Mouse (Mus musculus) forebrain, embryonic 12.5 days (tissue): Measurements from ENCODE around the gene Olfr55. TPM values are rescaled to one million over a fixed set of nuclear protein-coding genes. Genes with fewer than 3 reads are reported as not detected.
"Not testable (repeated sequence)": the region's sequence is repeated elsewhere in the genome, so short reads cannot be mapped to it uniquely, and the experiment has no call there.

Source experiments
- ATAC-seq: fragments of 200-750 bp; cut with Nextera tagmentation; 2 replicates; pipeline ENCODE4 v1.8.0; 2017; ENCODE audit warnings: moderate TSS enrichment; ENCODE audit not compliant: low FRiP score
- H3K27ac ChIP-seq: fragments of 300-500 bp; sonication (generic); 2 replicates; pipeline ENCODE4 v1.5.1; 2016; ENCODE audit warnings: mild to moderate bottlenecking
- H3K27me3 ChIP-seq: fragments of 300-500 bp; sonication (generic); 2 replicates; pipeline ENCODE4 v1.6.1; 2016; ENCODE audit warnings: mild to moderate bottlenecking
- H3K36me3 ChIP-seq: fragments of 300-500 bp; sonication (generic); replicated peaks from 2 replicates; pipeline ENCODE4 v1.6.1; 2016; ENCODE audit warnings: mild to moderate bottlenecking
- H3K4me1 ChIP-seq: fragments of 300-500 bp; sonication (generic); 2 replicates; pipeline ENCODE4 v1.6.1; 2016
- H3K4me2 ChIP-seq: fragments of 300-500 bp; sonication (generic); 2 replicates; pipeline ENCODE4 v1.6.1; 2016; ENCODE audit warnings: mild to moderate bottlenecking, moderate library complexity
- H3K4me3 ChIP-seq: fragments of 300-500 bp; sonication (generic); replicated peaks from 2 replicates; pipeline ENCODE4 v1.5.1; 2016; ENCODE audit warnings: mild to moderate bottlenecking
- H3K9ac ChIP-seq: fragments of 300-500 bp; sonication (generic); 2 replicates; pipeline ENCODE4 v1.6.1; 2016; ENCODE audit warnings: mild to moderate bottlenecking
- H3K9me3 ChIP-seq: fragments of 300-500 bp; sonication (generic); 2 replicates; pipeline ENCODE4 v1.6.1; 2016
- WGBS: fragments of 180-500 bp; shearing (Covaris S2); methylation state at CpG from one replicate; pipeline ENCODE4 v1.1.7; 2016; 5-methylcytosine and 5-hydroxymethylcytosine counted together
- polyA plus RNA-seq: library from polyadenylated mRNA; unstranded; fragments of >200 nt; fragmentation: Nextera tagmentation; extraction: Ambion mirVana; gene quantifications from 2 replicates; pipeline ENCODE4 v1.2.1, GENCODE M21; 2016

Olfr55 gene
- not detected in 2 replicates for polyA plus RNA-seq

GRCm38 (mm10) chr17:33168147-33168546, at the start of gene Olfr55:
Gene Olfr55 (plus strand): TSS chr17:33168447.
- not testable (repeated sequence) for H3K36me3 ChIP-seq, H3K27ac ChIP-seq, H3K4me1 ChIP-seq, H3K27me3 ChIP-seq, H3K9me3 ChIP-seq, H3K9ac ChIP-seq, H3K4me3 ChIP-seq, ATAC-seq, H3K4me2 ChIP-seq
- WGBS, result 76% methylated on average over 1 of the region's 1 CpGs

GRCm38 (mm10) chr17:33124546-33124945, 43.7 kb upstream of the Olfr55 start:
- Histone ChIP-seq H3K4me1 (no peaks in the 10 kb centered on the region), H3K9me3 (no peaks in the 10 kb centered on the region), H3K4me2 (no peak overlapping the region), H3K9ac (no peak overlapping the region), H3K36me3 (no peaks in the 10 kb centered on the region), H3K27me3 (no peaks in the 10 kb centered on the region), H3K4me3 (no peak overlapping the region), H3K27ac (no peak overlapping the region)
- no peak for ATAC-seq

GRCm38 (mm10) chr17:33126257-33126656, 42.0 kb upstream of the Olfr55 start:
- Histone ChIP-seq H3K27me3 (no peaks in the 10 kb centered on the region), H3K36me3 (no peaks in the 10 kb centered on the region), H3K9me3 (no peaks in the 10 kb centered on the region), H3K9ac (no peak overlapping the region), H3K4me2 (no peak overlapping the region), H3K4me1 (no peaks in the 10 kb centered on the region), H3K4me3 (no peak overlapping the region), H3K27ac (no peak overlapping the region)
- no peak for ATAC-seq
- WGBS, result 62% methylated on average over 2 of the region's 2 CpGs

GRCm38 (mm10) chr17:33139261-33139820, 28.9 kb upstream of the Olfr55 start, which contains the start of gene Morc2b:
Gene Morc2b (minus strand): TSS chr17:33139683.
- Histone ChIP-seq H3K4me3 (no peak within 1 kb of the TSS), H3K9ac (no peak within 1 kb of the TSS), H3K9me3 (0 out of 2 replicates have a peak, but pooled peaks cover 9% of the 10 kb centered on the region), H3K4me2 (no peak within 1 kb of the TSS), H3K27ac (no peak within 1 kb of the TSS), H3K4me1 (no peaks in the 10 kb centered on the region), H3K36me3 (no peaks in the 10 kb centered on the region), H3K27me3 (no peaks in the 10 kb centered on the region)
- 75% methylated on average over 18 of the region's 18 CpGs for WGBS
- no peak for ATAC-seq

- H3K9me3 ChIP-seq, H3K27ac ChIP-seq, H3K9ac ChIP-seq, ATAC-seq, H3K27me3 ChIP-seq, H3K4me1 ChIP-seq, H3K4me3 ChIP-seq, H3K4me2 ChIP-seq, H3K36me3 ChIP-seq: not testable (repeated sequence)
- WGBS, result no CpG with 5 or more reads among the region's 2 CpGs
Measured at GRCm38 (mm10) chr17:33191002-33191401, 22.8 kb downstream of the Olfr55 start, which contains the start of gene Olfr239. Gene Olfr239 (plus strand): TSS chr17:33191302.

GRCm38 (mm10) chr17:33221590-33221989, 53.3 kb downstream of the Olfr55 start, which contains the start of gene Olfr1564:
Gene Olfr1564 (minus strand): TSS chr17:33221690.
- H3K9me3 ChIP-seq, result peaks cover 9% of the 10 kb centered on the region
- no peak within 1 kb of the TSS for H3K4me2 ChIP-seq
- H3K4me1 ChIP-seq, result no peaks in the 10 kb centered on the region
- H3K27me3 ChIP-seq, result no peaks in the 10 kb centered on the region
- H3K9ac ChIP-seq, result no peak within 1 kb of the TSS
- no peak within 1 kb of the TSS for H3K4me3 ChIP-seq
- no peak for ATAC-seq
- 83% methylated on average over 2 of the region's 2 CpGs for WGBS
- no peaks in the 10 kb centered on the region for H3K36me3 ChIP-seq
- H3K27ac ChIP-seq, result no peak within 1 kb of the TSS

Other genes starting within 250 kb of the Olfr55 start
- gene Cyp4f13, start 221.0 kb upstream of the Olfr55 start, polyA plus RNA-seq, result 4.3 and 7.0 TPM in 2 replicates
- gene Zfp472, start 202.6 kb upstream of the Olfr55 start, polyA plus RNA-seq, result 11.2 and 11.3 TPM in 2 replicates
- 16.6 and 18.2 TPM in 2 replicates for gene Zfp952, start 175.3 kb upstream of the Olfr55 start, polyA plus RNA-seq
- 21.7 and 23.6 TPM in 2 replicates for gene Zfp763, start 135.0 kb upstream of the Olfr55 start, polyA plus RNA-seq
- gene 4921501E09Rik, start 100.4 kb upstream of the Olfr55 start, polyA plus RNA-seq, result not detected in 2 replicates
- gene Zfp563, start 79.1 kb upstream of the Olfr55 start, polyA plus RNA-seq, result 12.2 and 12.5 TPM in 2 replicates
- gene Morc2b, start 28.8 kb upstream of the Olfr55 start, polyA plus RNA-seq, result 0.10 TPM in 1 of 2 replicates, not detected in the other
- not detected in 2 replicates for gene Olfr239, start 22.9 kb downstream of the Olfr55 start, polyA plus RNA-seq
- not detected in 2 replicates for gene Olfr1564, start 53.2 kb downstream of the Olfr55 start, polyA plus RNA-seq
- gene Zfp955a, start 86.7 kb downstream of the Olfr55 start, polyA plus RNA-seq, result 20.4 and 21.0 TPM in 2 replicates
- 0.03 and 0.05 TPM in 2 replicates for gene Olfr63, start 96.2 kb downstream of the Olfr55 start, polyA plus RNA-seq
- gene Zfp955b, start 121.1 kb downstream of the Olfr55 start, polyA plus RNA-seq, result 13.6 and 13.7 TPM in 2 replicates
- gene Zfp81, start 190.4 kb downstream of the Olfr55 start, polyA plus RNA-seq, result 16.0 and 18.0 TPM in 2 replicates
- 20.7 and 25.7 TPM in 2 replicates for gene Zfp101, start 226.2 kb downstream of the Olfr55 start, polyA plus RNA-seq